Mouse (Mus musculus): Measurements from ENCODE around the gene Tspoap1. TPM values are rescaled to one million over a fixed set of nuclear protein-coding genes. Genes with fewer than 3 reads are reported as not detected.

Tspoap1 gene
- polyA plus RNA-seq, 1 experiment from 2014 or later: 10.0 TPM

DNA sequence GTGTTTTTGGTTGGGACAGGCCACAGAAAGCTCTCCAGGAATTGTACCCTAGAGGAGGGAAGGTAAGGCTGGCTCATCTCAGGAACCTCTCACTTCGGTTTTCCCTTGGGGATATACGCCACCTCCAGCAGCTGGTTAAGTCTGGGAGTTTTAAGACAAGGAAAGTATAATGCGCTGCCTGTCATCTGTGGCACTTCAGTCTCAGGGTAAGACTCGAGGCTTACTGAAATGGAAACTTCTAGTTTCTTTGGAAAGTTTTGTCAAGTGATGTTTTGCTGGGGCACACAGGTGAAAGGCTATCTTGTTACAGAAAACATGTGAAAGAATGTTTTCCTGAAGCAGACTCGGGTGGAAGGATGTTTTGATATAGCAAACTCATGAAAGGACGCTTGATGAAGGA is 47.1 kb downstream of the Tspoap1 start:
- ATAC-seq (ENCODE audit: low FRiP score) (no peak), DNase-seq (ENCODE audit: low spot score) (no peak)
- Histone ChIP-seq H3K9ac (ENCODE audit: low read depth, low read length) (no peak overlapping the region), H3K27me3 (ENCODE audit: control insufficient read depth, insufficient read depth, low read length) (no peaks in the 10 kb centered on the region), H3K4me1 (replicated peaks; ENCODE audit: control insufficient read depth, insufficient read depth, low read length) (peaks cover 2% of the 10 kb centered on the region; the same call in 1 of the 2 replicates), H3K36me3 (ENCODE audit: control insufficient read depth, insufficient read depth, low read length) (no peaks in the 10 kb centered on the region), H3K9me3 (ENCODE audit: control insufficient read depth, low read length) (no peaks in the 10 kb centered on the region), H3K4me3 (ENCODE audit: low read depth, low read length) (no peak overlapping the region), H3K27ac (ENCODE audit: low read depth, low read length) (no peak overlapping the region), H3K4me2 (replicated peaks; ENCODE audit: low read depth, low read length) (no peak overlapping the region)
- 83% methylated on average over 6 of the region's 6 CpGs for WGBS

- peaks cover 2% of the 10 kb centered on the region; the same call in 1 of the 2 replicates for H3K4me1 ChIP-seq (replicated peaks; ENCODE audit: control insufficient read depth, insufficient read depth, low read length)
- H3K36me3 ChIP-seq (ENCODE audit: control insufficient read depth, insufficient read depth, low read length): no peaks in the 10 kb centered on the region
- H3K4me3 ChIP-seq (ENCODE audit: low read depth, low read length): no peak overlapping the region
- no peak overlapping the region for H3K27ac ChIP-seq (ENCODE audit: low read depth, low read length)
- DNase-seq (ENCODE audit: low spot score) (no peak), ATAC-seq (ENCODE audit: low FRiP score) (no peak)
- 88% methylated on average over 7 of the region's 7 CpGs for WGBS
- H3K9ac ChIP-seq (ENCODE audit: low read depth, low read length): no peak overlapping the region
- no peak overlapping the region for H3K4me2 ChIP-seq (replicated peaks; ENCODE audit: low read depth, low read length)
- no peaks in the 10 kb centered on the region for H3K27me3 ChIP-seq (ENCODE audit: control insufficient read depth, insufficient read depth, low read length)
- no peaks in the 10 kb centered on the region for H3K9me3 ChIP-seq (ENCODE audit: control insufficient read depth, low read length)
Measured at GRCm38 (mm10) chr11:87808236-87808635, 47.9 kb downstream of the Tspoap1 start.

DNA sequence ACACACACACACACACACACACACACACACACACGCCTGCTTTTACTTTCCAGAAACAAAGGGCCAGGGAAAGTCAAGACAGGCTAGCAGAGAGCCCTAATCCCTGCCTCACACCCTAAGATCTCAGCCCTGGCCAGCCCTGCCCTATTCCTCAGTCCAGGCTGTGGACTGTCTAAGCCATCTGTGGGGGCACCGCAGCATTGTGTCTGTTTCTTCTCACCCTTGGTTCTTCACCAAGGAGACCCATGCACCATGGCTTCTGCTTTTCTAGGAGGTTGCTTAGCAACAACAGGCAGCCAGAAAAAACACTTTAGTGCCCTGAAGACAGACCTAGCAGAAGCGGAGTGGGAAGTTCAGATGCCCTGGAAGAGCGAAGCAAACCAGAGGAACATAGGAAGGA is 51.1 kb downstream of the Tspoap1 start:
- WGBS: 56% methylated on average over 4 of the region's 4 CpGs
- Histone ChIP-seq H3K27me3 (ENCODE audit: control insufficient read depth, insufficient read depth, low read length) (no peaks in the 10 kb centered on the region), H3K4me1 (replicated peaks; ENCODE audit: control insufficient read depth, insufficient read depth, low read length) (peaks cover 2% of the 10 kb centered on the region; the same call in 1 of the 2 replicates), H3K4me3 (ENCODE audit: low read depth, low read length) (no peak overlapping the region), H3K4me2 (replicated peaks; ENCODE audit: low read depth, low read length) (no peak overlapping the region), H3K27ac (ENCODE audit: low read depth, low read length) (no peak overlapping the region), H3K9me3 (ENCODE audit: control insufficient read depth, low read length) (no peaks in the 10 kb centered on the region), H3K36me3 (ENCODE audit: control insufficient read depth, insufficient read depth, low read length) (no peaks in the 10 kb centered on the region), H3K9ac (ENCODE audit: low read depth, low read length) (no peak overlapping the region)
- DNase-seq (ENCODE audit: low spot score) (no peak), ATAC-seq (ENCODE audit: low FRiP score) (no peak)

- WGBS: 73% methylated on average over 8 of the region's 8 CpGs
- no peaks in the 10 kb centered on the region for H3K9me3 ChIP-seq (ENCODE audit: control insufficient read depth, low read length)
- DNase-seq (ENCODE audit: low spot score): no peak
- no peak overlapping the region for H3K9ac ChIP-seq (ENCODE audit: low read depth, low read length)
- H3K36me3 ChIP-seq (ENCODE audit: control insufficient read depth, insufficient read depth, low read length): no peaks in the 10 kb centered on the region
- no peak for ATAC-seq (ENCODE audit: low FRiP score)
- H3K27me3 ChIP-seq (ENCODE audit: control insufficient read depth, insufficient read depth, low read length): no peaks in the 10 kb centered on the region
- H3K27ac ChIP-seq (ENCODE audit: low read depth, low read length): no peak overlapping the region
- H3K4me2 ChIP-seq (replicated peaks; ENCODE audit: low read depth, low read length): no peak overlapping the region
- H3K4me3 ChIP-seq (ENCODE audit: low read depth, low read length): no peak overlapping the region
- peaks cover 2% of the 10 kb centered on the region; the same call in 1 of the 2 replicates for H3K4me1 ChIP-seq (replicated peaks; ENCODE audit: control insufficient read depth, insufficient read depth, low read length)
Measured at GRCm38 (mm10) chr11:87814831-87815230, 54.5 kb downstream of the Tspoap1 start.

- H3K27ac ChIP-seq (ENCODE audit: low read depth, low read length): peak overlapping the region; percentile 48
- peak overlapping the region; percentile 44; the same call in 1 of the 2 replicates for H3K9ac ChIP-seq (ENCODE audit: low read depth, low read length)
- no peaks in the 10 kb centered on the region for H3K4me1 ChIP-seq (replicated peaks; ENCODE audit: control insufficient read depth, insufficient read depth, low read length)
- H3K36me3 ChIP-seq (ENCODE audit: control insufficient read depth, insufficient read depth, low read length): no peaks in the 10 kb centered on the region
- peak overlapping the region; percentile 75 for H3K4me2 ChIP-seq (replicated peaks; ENCODE audit: low read depth, low read length)
- ATAC-seq (ENCODE audit: low FRiP score): peak; percentile 90
- H3K27me3 ChIP-seq (ENCODE audit: control insufficient read depth, insufficient read depth, low read length): no peaks in the 10 kb centered on the region
- peak; percentile 81 for DNase-seq (ENCODE audit: low spot score)
- WGBS: 4% methylated on average over 29 of the region's 31 CpGs
- peak overlapping the region; percentile 31 for H3K4me3 ChIP-seq (ENCODE audit: low read depth, low read length)
- H3K9me3 ChIP-seq (ENCODE audit: control insufficient read depth, low read length): no peaks in the 10 kb centered on the region
Measured at GRCm38 (mm10) chr11:87816707-87817442, 56.5 kb downstream of the Tspoap1 start.

DNA sequence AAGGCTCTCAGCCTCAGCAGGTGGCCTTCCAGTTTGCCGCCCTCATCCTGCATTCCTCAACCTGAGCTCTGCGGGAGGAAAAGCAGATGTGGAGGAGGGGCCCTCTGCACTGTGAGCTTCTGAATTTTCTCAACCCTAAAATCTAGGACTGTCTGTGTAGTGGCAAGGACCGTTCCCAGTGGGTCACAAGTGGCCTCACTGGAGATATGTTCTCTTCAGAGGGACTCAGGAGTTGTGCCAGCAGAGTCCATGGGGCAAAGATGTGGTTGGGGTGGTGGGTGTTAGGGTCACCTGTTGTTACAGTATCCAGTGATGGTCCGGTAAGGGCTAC is 57.1 kb downstream of the Tspoap1 start:
- ATAC-seq (ENCODE audit: low FRiP score) (peak; percentile 30; the same call in 1 of the 2 replicates), DNase-seq (ENCODE audit: low spot score) (no peak)
- H3K4me2 ChIP-seq (replicated peaks; ENCODE audit: low read depth, low read length): peak overlapping the region; percentile 75
- H3K36me3 ChIP-seq (ENCODE audit: control insufficient read depth, insufficient read depth, low read length): no peaks in the 10 kb centered on the region
- H3K27ac ChIP-seq (ENCODE audit: low read depth, low read length): no peak overlapping the region; the same call in 1 of the 2 replicates
- H3K9me3 ChIP-seq (ENCODE audit: control insufficient read depth, low read length): no peaks in the 10 kb centered on the region
- peak overlapping the region; percentile 44; the same call in 1 of the 2 replicates for H3K9ac ChIP-seq (ENCODE audit: low read depth, low read length)
- 30% methylated on average over 4 of the region's 4 CpGs for WGBS
- H3K27me3 ChIP-seq (ENCODE audit: control insufficient read depth, insufficient read depth, low read length): no peaks in the 10 kb centered on the region
- peak overlapping the region; percentile 31 for H3K4me3 ChIP-seq (ENCODE audit: low read depth, low read length)
- no peaks in the 10 kb centered on the region for H3K4me1 ChIP-seq (replicated peaks; ENCODE audit: control insufficient read depth, insufficient read depth, low read length)

GRCm38 (mm10) chr11:87821502-87821901 is 61.2 kb downstream of the Tspoap1 start:
- 52% methylated on average over 5 of the region's 5 CpGs for WGBS

GRCm38 (mm10) chr11:87828239-87828900 is 68.0 kb downstream of the Tspoap1 start, which contains the start of gene Lpo:
Gene Lpo, minus strand, starts transcription at chr11:87828289.
- DNase-seq (ENCODE audit: low spot score) (peak; percentile 27), ATAC-seq (ENCODE audit: low FRiP score) (no peak)
- no peaks in the 10 kb centered on the region for H3K9me3 ChIP-seq (ENCODE audit: control insufficient read depth, low read length)
- no peak within 1 kb of the TSS for H3K9ac ChIP-seq (ENCODE audit: low read depth, low read length)
- H3K27ac ChIP-seq (ENCODE audit: low read depth, low read length): no peak within 1 kb of the TSS
- H3K4me3 ChIP-seq (ENCODE audit: low read depth, low read length): no peak within 1 kb of the TSS
- H3K4me1 ChIP-seq (replicated peaks; ENCODE audit: control insufficient read depth, insufficient read depth, low read length): no peaks in the 10 kb centered on the region; the same call in 1 of the 2 replicates
- H3K27me3 ChIP-seq (ENCODE audit: control insufficient read depth, insufficient read depth, low read length): no peaks in the 10 kb centered on the region
- H3K4me2 ChIP-seq (replicated peaks; ENCODE audit: low read depth, low read length): no peak within 1 kb of the TSS
- H3K36me3 ChIP-seq (ENCODE audit: control insufficient read depth, insufficient read depth, low read length): no peaks in the 10 kb centered on the region
- 39% methylated on average over 10 of the region's 10 CpGs for WGBS

More at GRCm38 (mm10) chr11:87821502-87821901, 61.2 kb downstream of the Tspoap1 start:
- H3K9me3 ChIP-seq (ENCODE audit: control insufficient read depth, low read length): no peaks in the 10 kb centered on the region
- H3K36me3 ChIP-seq (ENCODE audit: control insufficient read depth, insufficient read depth, low read length): no peaks in the 10 kb centered on the region
- H3K4me3 ChIP-seq (ENCODE audit: low read depth, low read length): no peak overlapping the region
- no peaks in the 10 kb centered on the region for H3K4me1 ChIP-seq (replicated peaks; ENCODE audit: control insufficient read depth, insufficient read depth, low read length)
- no peak overlapping the region for H3K9ac ChIP-seq (ENCODE audit: low read depth, low read length)
- no peak overlapping the region for H3K4me2 ChIP-seq (replicated peaks; ENCODE audit: low read depth, low read length)
- DNase-seq (ENCODE audit: low spot score): no peak
- H3K27ac ChIP-seq (ENCODE audit: low read depth, low read length): no peak overlapping the region
- H3K27me3 ChIP-seq (ENCODE audit: control insufficient read depth, insufficient read depth, low read length): no peaks in the 10 kb centered on the region
- no peak for ATAC-seq (ENCODE audit: low FRiP score)

Measured in hindbrain, embryonic 11.5 days (tissue).